Mouse (Mus musculus) lung, adult 2 months (tissue): ENCODE results near the gene Gadd45b. TPM values are rescaled to one million over a fixed set of nuclear protein-coding genes. Genes with fewer than 3 reads are reported as not detected.
A peak's percentile ranks its signal among the peaks of the same experiment; 100 is the strongest.

Experiments
- DNase-seq: peaks from one replicate; pipeline ENCODE4 v3.0.0; 2022
- H3K4me1 ChIP-seq: fragments of 200-500 bp; 2 replicates; pipeline ENCODE4 v1.6.1; 2011; ENCODE audit warnings: low read length; ENCODE audit not compliant: control insufficient read depth, insufficient read depth
- H3K4me3 ChIP-seq: fragments of 200-500 bp; replicated peaks from 2 replicates; pipeline ENCODE3; 2011; ENCODE audit warnings: low read depth, mild to moderate bottlenecking, control low read depth, low read length; ENCODE audit errors: extremely low read depth
- CTCF ChIP-seq: fragments of 200-500 bp; IDR thresholded peaks from 2 replicates; pipeline ENCODE4 v1.5.1; 2011; ENCODE audit warnings: mild to moderate bottlenecking, low read length, control low read depth; ENCODE audit not compliant: insufficient read depth
- POLR2A ChIP-seq: fragments of 200-500 bp; IDR thresholded peaks from 2 replicates; pipeline ENCODE4 v1.6.1; 2011; ENCODE audit warnings: low read depth, mild to moderate bottlenecking, control low read depth, low read length, borderline replicate concordance; ENCODE audit errors: extremely low read depth
- WGBS: fragments of 180-500 bp; shearing (Covaris S2); methylation state at CpG from one replicate; pipeline ENCODE4 v1.1.7; 2018; 5-methylcytosine and 5-hydroxymethylcytosine counted together
- polyA plus RNA-seq: library from polyadenylated mRNA; depleted of rRNA; stranded (reverse); fragments of >200 nt; gene quantifications from 2 replicates; pipeline ENCODE4 v1.2.3, GENCODE M21; 2012

Gadd45b gene
- polyA plus RNA-seq, 1 experiment, result 103 TPM

GRCm38 (mm10) chr10:80932700-80933420 is 3.0 kb downstream of the Gadd45b start:
- Histone ChIP-seq H3K4me1 (peaks cover 36% of the 10 kb centered on the region), H3K4me3 (no peak overlapping the region)
- no peak for TF ChIP-seq CTCF
- TF ChIP-seq POLR2A, result no peak

GRCm38 (mm10) chr10:80933421-80933979 is 3.6 kb downstream of the Gadd45b start:
- H3K4me3 ChIP-seq, result peak overlapping the region; percentile 15
- TF ChIP-seq POLR2A (peak; percentile 43; the same call in 1 of the 2 replicates), CTCF (no peak)
- H3K4me1 ChIP-seq, result peaks cover 41% of the 10 kb centered on the region
- peak; percentile 58 for DNase-seq
- 3% methylated on average over 21 of the region's 21 CpGs for WGBS

More at GRCm38 (mm10) chr10:80932700-80933420, 3.0 kb downstream of the Gadd45b start:
- peak; percentile 52 for DNase-seq
- 5% methylated on average over 17 of the region's 17 CpGs for WGBS

GRCm38 (mm10) chr10:80934136-80934985 is 4.5 kb downstream of the Gadd45b start:
- DNase-seq, result no peak
- no peak for TF ChIP-seq CTCF
- TF ChIP-seq POLR2A, result no peak
- H3K4me1 ChIP-seq, result peaks cover 47% of the 10 kb centered on the region
- WGBS, result 54% methylated on average over 14 of the region's 14 CpGs
- no peak overlapping the region for H3K4me3 ChIP-seq

GRCm38 (mm10) chr10:80935241-80935640 is 5.4 kb downstream of the Gadd45b start:
- no peak for DNase-seq
- TF ChIP-seq CTCF (no peak), POLR2A (no peak)
- peaks cover 54% of the 10 kb centered on the region for H3K4me1 ChIP-seq
- no peak overlapping the region for H3K4me3 ChIP-seq
- 24% methylated on average over 3 of the region's 3 CpGs for WGBS

GRCm38 (mm10) chr10:80935698-80936097 is 5.8 kb downstream of the Gadd45b start:
- DNase-seq, result no peak
- 13% methylated on average over 17 of the region's 17 CpGs for WGBS
- Histone ChIP-seq H3K4me1 (peaks cover 59% of the 10 kb centered on the region), H3K4me3 (no peak overlapping the region)
- TF ChIP-seq POLR2A, result no peak

- TF ChIP-seq CTCF (no peak), POLR2A (no peak)
- peak; percentile 73 for DNase-seq
- peaks cover 64% of the 10 kb centered on the region for H3K4me1 ChIP-seq
- WGBS, result 3% methylated on average over 37 of the region's 37 CpGs
- H3K4me3 ChIP-seq, result peak overlapping the region; percentile 35
Measured at GRCm38 (mm10) chr10:80936135-80936809, 6.4 kb downstream of the Gadd45b start.

- TF ChIP-seq CTCF (no peak), POLR2A (no peak)
- peaks cover 63% of the 10 kb centered on the region for H3K4me1 ChIP-seq
- 13% methylated on average over 6 of the region's 6 CpGs for WGBS
- DNase-seq, result no peak
- peak overlapping the region; percentile 35 for H3K4me3 ChIP-seq
Measured at GRCm38 (mm10) chr10:80936810-80937164, 6.9 kb downstream of the Gadd45b start.

GRCm38 (mm10) chr10:80937646-80938045 is 7.8 kb downstream of the Gadd45b start:
- no peak overlapping the region for H3K4me3 ChIP-seq
- DNase-seq, result peak; percentile 84

GRCm38 (mm10) chr10:80938831-80939550 is 9.1 kb downstream of the Gadd45b start:
- TF ChIP-seq POLR2A (no peak), CTCF (no peak)
- 23% methylated on average over 15 of the region's 15 CpGs for WGBS
- no peak for DNase-seq
- H3K4me3 ChIP-seq, result no peak overlapping the region
- H3K4me1 ChIP-seq, result peaks cover 47% of the 10 kb centered on the region

More at GRCm38 (mm10) chr10:80937646-80938045, 7.8 kb downstream of the Gadd45b start:
- TF ChIP-seq CTCF (no peak), POLR2A (no peak)
- 22% methylated on average over 8 of the region's 8 CpGs for WGBS
- peaks cover 57% of the 10 kb centered on the region for H3K4me1 ChIP-seq
